Mouse (Mus musculus) forebrain, postnatal 0 days (tissue): ENCODE measurements around the gene Wdr1. TPM values are rescaled to one million over a fixed set of nuclear protein-coding genes. Genes with fewer than 3 reads are reported as not detected.

Experiments
- ATAC-seq: fragments of 200-750 bp; cut with Nextera tagmentation; 2 replicates; pipeline ENCODE4 v1.8.0; 2017; ENCODE audit warnings: mild to moderate bottlenecking, moderate library complexity
- DNase-seq: peaks from one replicate; pipeline ENCODE4 v3.0.0-alpha.2; 2015
- H3K27ac ChIP-seq: fragments of 300-500 bp; sonication (generic); 2 replicates; pipeline ENCODE4 v1.5.1; 2014; ENCODE audit warnings: low read depth, mild to moderate bottlenecking, antibody characterized with exemption, low read length, moderate library complexity, mixed read lengths
- H3K27me3 ChIP-seq: fragments of 300-500 bp; sonication (generic); 2 replicates; pipeline ENCODE4 v1.6.1; 2014; ENCODE audit warnings: mild to moderate bottlenecking, low read length, mixed read lengths; ENCODE audit not compliant: insufficient read depth
- H3K36me3 ChIP-seq: fragments of 300-500 bp; sonication (generic); 2 replicates; pipeline ENCODE4 v1.6.1; 2014; ENCODE audit warnings: mild to moderate bottlenecking, moderate library complexity; ENCODE audit not compliant: insufficient read depth
- H3K4me1 ChIP-seq: fragments of 300-500 bp; sonication (generic); 2 replicates; pipeline ENCODE4 v1.6.1; 2014; ENCODE audit warnings: antibody characterized with exemption; ENCODE audit not compliant: insufficient read depth
- H3K4me2 ChIP-seq: fragments of 300-500 bp; sonication (generic); 2 replicates; pipeline ENCODE4 v1.6.1; 2014; ENCODE audit warnings: low read depth, mild to moderate bottlenecking, moderate library complexity
- H3K4me3 ChIP-seq: fragments of 300-500 bp; sonication (generic); 2 replicates; pipeline ENCODE4 v1.5.1; 2014; ENCODE audit warnings: low read depth, low read length, mixed read lengths
- H3K9ac ChIP-seq: fragments of 300-500 bp; sonication (generic); 2 replicates; pipeline ENCODE4 v1.6.1; 2014; ENCODE audit warnings: mild to moderate bottlenecking
- H3K9me3 ChIP-seq: fragments of 300-500 bp; sonication (generic); 2 replicates; pipeline ENCODE4 v1.6.1; 2016; ENCODE audit warnings: low read length
- CTCF ChIP-seq: sonication (generic); IDR thresholded peaks from 2 replicates; pipeline ENCODE4 v1.5.1; 2016; ENCODE audit warnings: antibody characterized with exemption, control low read depth, low read depth
- WGBS: fragments of 180-500 bp; shearing (Covaris S2); extraction: QIAGEN DNeasy Blood & Tissue Kit; methylation state at CpG from one replicate; pipeline ENCODE4 v1.1.7; 2014; 5-methylcytosine and 5-hydroxymethylcytosine counted together
- polyA plus RNA-seq: library from polyadenylated mRNA; unstranded; fragments of >200 nt; fragmentation: Nextera tagmentation; extraction: Ambion mirVana; gene quantifications from 2 replicates; pipeline ENCODE4 v1.2.1, GENCODE M21; 2015
- total RNA-seq: library from RNA; depleted of rRNA; stranded (reverse); fragments of >200 nt; gene quantifications from 2 replicates; pipeline ENCODE4 v1.2.3, GENCODE M21; 2014

Gene Wdr1
- total and polyA plus RNA-seq, 2 experiments from 2014 or later: 192 to 256 TPM

GRCm38 (mm10) chr5:38580703-38581102 is 17.7 kb upstream of the Wdr1 start:
- ATAC-seq: peak; percentile 72
- H3K4me1 ChIP-seq: no peaks in the 10 kb centered on the region
- WGBS: 33% methylated on average over 6 of the region's 6 CpGs
- no peaks in the 10 kb centered on the region for H3K27me3 ChIP-seq
- H3K4me3 ChIP-seq: no peak overlapping the region
- H3K9ac ChIP-seq: no peak overlapping the region
- no peak overlapping the region for H3K4me2 ChIP-seq
- TF ChIP-seq CTCF: peak; percentile 84
- H3K27ac ChIP-seq: no peak overlapping the region
- H3K36me3 ChIP-seq: no peaks in the 10 kb centered on the region
- H3K9me3 ChIP-seq: no peaks in the 10 kb centered on the region
- DNase-seq: peak; percentile 57

DNA sequence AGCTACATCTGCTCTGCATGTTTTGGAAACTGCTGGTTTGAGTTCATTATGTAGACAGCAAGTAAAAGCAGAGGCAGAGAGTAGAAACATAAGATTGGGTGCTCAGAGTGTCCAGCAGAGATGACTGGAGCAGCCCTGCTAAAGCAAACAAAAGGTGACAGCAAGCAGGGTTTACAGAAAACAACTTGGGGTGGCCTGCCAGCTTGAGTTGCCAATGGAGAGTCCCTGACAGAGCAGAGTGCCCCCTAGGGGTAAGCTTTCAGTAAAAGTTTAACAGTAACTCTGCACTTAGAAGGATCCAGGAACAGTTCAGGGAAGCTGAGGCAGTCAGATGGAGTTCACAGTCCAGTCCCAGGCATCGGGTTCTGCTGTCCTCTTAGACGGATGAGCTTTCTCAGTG is 7.9 kb upstream of the Wdr1 start:
- Histone ChIP-seq H3K9me3 (no peaks in the 10 kb centered on the region), H3K4me3 (no peak overlapping the region), H3K4me2 (no peak overlapping the region), H3K9ac (no peak overlapping the region), H3K36me3 (no peaks in the 10 kb centered on the region), H3K27me3 (no peaks in the 10 kb centered on the region), H3K4me1 (no peaks in the 10 kb centered on the region), H3K27ac (no peak overlapping the region)
- ATAC-seq: no peak
- 71% methylated on average over 2 of the region's 2 CpGs for WGBS
- DNase-seq: no peak
- peak; percentile 19; the same call in 1 of the 2 replicates for TF ChIP-seq CTCF

DNA sequence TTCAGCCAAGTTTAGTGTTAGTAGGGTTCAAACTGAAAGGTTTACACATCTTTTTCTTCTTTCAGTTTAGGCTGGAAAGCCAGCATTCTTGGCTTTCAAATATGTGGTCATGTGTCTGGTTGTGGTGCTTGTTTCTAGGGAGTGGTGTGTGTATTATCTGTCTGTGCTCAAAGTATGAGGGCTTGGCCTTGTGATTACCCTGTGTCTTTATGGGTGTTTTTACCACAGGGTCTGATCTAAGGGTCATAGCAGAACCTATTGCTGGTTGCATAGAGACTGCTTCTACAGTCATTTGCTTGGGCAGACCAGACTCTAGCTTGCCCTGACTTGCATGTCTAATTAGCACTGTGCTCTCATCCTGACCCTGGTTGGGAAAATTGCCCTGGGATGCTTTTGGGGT is 5.6 kb upstream of the Wdr1 start:
- no peak for ATAC-seq
- TF ChIP-seq CTCF: no peak
- no peak overlapping the region for H3K4me3 ChIP-seq

GRCm38 (mm10) chr5:38564831-38565230 is 1.8 kb upstream of the Wdr1 start:
- Histone ChIP-seq H3K4me3 (no peak overlapping the region), H3K27me3 (no peaks in the 10 kb centered on the region), H3K9me3 (no peaks in the 10 kb centered on the region), H3K27ac (no peak overlapping the region), H3K9ac (no peak overlapping the region), H3K36me3 (no peaks in the 10 kb centered on the region), H3K4me2 (no peak overlapping the region), H3K4me1 (peaks cover 12% of the 10 kb centered on the region)
- ATAC-seq (no peak), DNase-seq (no peak)
- WGBS: 72% methylated on average over 6 of the region's 6 CpGs
- no peak for TF ChIP-seq CTCF

More for the DNA sequence above, 5.6 kb upstream of the Wdr1 start:
- H3K4me2 ChIP-seq: no peak overlapping the region
- H3K4me1 ChIP-seq: no peaks in the 10 kb centered on the region
- DNase-seq: no peak
- no peaks in the 10 kb centered on the region for H3K36me3 ChIP-seq
- H3K9me3 ChIP-seq: no peaks in the 10 kb centered on the region
- no peak overlapping the region for H3K27ac ChIP-seq
- H3K27me3 ChIP-seq: no peaks in the 10 kb centered on the region
- H3K9ac ChIP-seq: no peak overlapping the region

GRCm38 (mm10) chr5:38561426-38562024 is 1.5 kb downstream of the Wdr1 start:
- H3K27ac ChIP-seq: peak overlapping the region; percentile 90
- DNase-seq: peak; percentile 97
- 2% methylated on average over 55 of the region's 79 CpGs for WGBS
- H3K9ac ChIP-seq: peak overlapping the region; percentile 91
- no peak for TF ChIP-seq CTCF
- peaks cover 19% of the 10 kb centered on the region for H3K36me3 ChIP-seq
- H3K27me3 ChIP-seq: no peaks in the 10 kb centered on the region
- peak; percentile 98 for ATAC-seq
- peak overlapping the region; percentile 99 for H3K4me3 ChIP-seq
- H3K4me2 ChIP-seq: peak overlapping the region; percentile 94
- H3K4me1 ChIP-seq: peaks cover 16% of the 10 kb centered on the region
- no peaks in the 10 kb centered on the region for H3K9me3 ChIP-seq

GRCm38 (mm10) chr5:38560586-38561425 is 2.2 kb downstream of the Wdr1 start:
- peak overlapping the region; percentile 94 for H3K4me2 ChIP-seq
- 1% methylated on average over 41 of the region's 41 CpGs for WGBS
- DNase-seq (peak; percentile 25), ATAC-seq (peak; percentile 27)
- H3K9me3 ChIP-seq: no peaks in the 10 kb centered on the region
- peak overlapping the region; percentile 91 for H3K9ac ChIP-seq
- H3K4me1 ChIP-seq: peaks cover 16% of the 10 kb centered on the region
- peak overlapping the region; percentile 99 for H3K4me3 ChIP-seq
- no peaks in the 10 kb centered on the region for H3K27me3 ChIP-seq
- H3K27ac ChIP-seq: peak overlapping the region; percentile 90
- peaks cover 23% of the 10 kb centered on the region for H3K36me3 ChIP-seq
- TF ChIP-seq CTCF: no peak

DNA sequence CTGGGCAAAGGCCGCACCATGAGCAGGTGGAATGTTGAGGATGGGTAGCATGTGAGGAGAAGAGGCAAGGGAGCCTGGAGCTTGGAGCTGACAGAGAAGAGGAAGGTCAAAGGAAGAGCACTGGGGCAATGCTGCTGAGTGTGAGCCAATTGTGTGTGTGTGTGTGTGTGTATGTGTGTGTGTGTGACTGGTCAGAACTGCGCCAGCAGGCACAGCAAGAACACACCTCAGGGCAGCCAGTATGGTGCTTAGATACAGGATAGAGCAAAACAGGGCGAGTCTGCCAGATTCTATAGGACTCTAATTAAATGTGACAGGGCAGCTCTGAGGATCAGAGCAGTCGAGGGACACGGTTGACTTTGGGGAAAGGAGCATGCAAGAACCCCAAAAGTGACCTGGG is 4.2 kb downstream of the Wdr1 start:
- no peak for DNase-seq
- 84% methylated on average over 5 of the region's 5 CpGs for WGBS
- no peak overlapping the region for H3K27ac ChIP-seq

More for the DNA sequence above, 4.2 kb downstream of the Wdr1 start:
- no peak for ATAC-seq
- Histone ChIP-seq H3K36me3 (peaks cover 36% of the 10 kb centered on the region), H3K27me3 (no peaks in the 10 kb centered on the region), H3K4me2 (no peak overlapping the region), H3K4me1 (peaks cover 16% of the 10 kb centered on the region), H3K4me3 (no peak overlapping the region), H3K9me3 (no peaks in the 10 kb centered on the region), H3K9ac (no peak overlapping the region)
- no peak for TF ChIP-seq CTCF
